Mouse (Mus musculus) heart, embryonic 12.5 days (tissue): ENCODE measurements around the gene Aco2. TPM values are rescaled to one million over a fixed set of nuclear protein-coding genes. Genes with fewer than 3 reads are reported as not detected.
A peak's percentile ranks its signal among the peaks of the same experiment; 100 is the strongest.

Experiments
- ATAC-seq: fragments of 200-750 bp; cut with Nextera tagmentation; 2 replicates; pipeline ENCODE4 v1.8.0; 2017; ENCODE audit warnings: moderate TSS enrichment, moderate library complexity; ENCODE audit not compliant: insufficient number of reproducible peaks, low FRiP score
- H3K27ac ChIP-seq: fragments of 300-500 bp; sonication (generic); 2 replicates; pipeline ENCODE4 v1.5.1; 2016; ENCODE audit warnings: mild to moderate bottlenecking, moderate library complexity; ENCODE audit not compliant: poor library complexity, severe bottlenecking
- H3K27me3 ChIP-seq: fragments of 300-500 bp; sonication (generic); replicated peaks from 2 replicates; pipeline ENCODE4 v1.6.1; 2016; ENCODE audit warnings: mild to moderate bottlenecking, moderate library complexity
- H3K36me3 ChIP-seq: fragments of 300-500 bp; sonication (generic); 2 replicates; pipeline ENCODE4 v1.6.1; 2016; ENCODE audit warnings: mild to moderate bottlenecking, moderate library complexity
- H3K4me1 ChIP-seq: fragments of 300-500 bp; sonication (generic); replicated peaks from 2 replicates; pipeline ENCODE4 v1.6.1; 2016; ENCODE audit warnings: mild to moderate bottlenecking
- H3K4me2 ChIP-seq: fragments of 300-500 bp; sonication (generic); 2 replicates; pipeline ENCODE4 v1.6.1; 2016; ENCODE audit warnings: mild to moderate bottlenecking, moderate library complexity
- H3K4me3 ChIP-seq: fragments of 300-500 bp; sonication (generic); 2 replicates; pipeline ENCODE4 v1.5.1; 2016; ENCODE audit warnings: mild to moderate bottlenecking
- H3K9ac ChIP-seq: fragments of 300-500 bp; sonication (generic); 2 replicates; pipeline ENCODE4 v1.6.1; 2016; ENCODE audit warnings: mild to moderate bottlenecking, moderate library complexity
- H3K9me3 ChIP-seq: fragments of 300-500 bp; sonication (generic); replicated peaks from 2 replicates; pipeline ENCODE4 v1.6.1; 2016; ENCODE audit warnings: mild to moderate bottlenecking, moderate library complexity
- WGBS: fragments of 180-500 bp; shearing (Covaris S2); methylation state at CpG from one replicate; pipeline ENCODE4 v1.1.7; 2016; 5-methylcytosine and 5-hydroxymethylcytosine counted together
- polyA plus RNA-seq: library from polyadenylated mRNA; unstranded; fragments of >200 nt; fragmentation: Nextera tagmentation; extraction: Ambion mirVana; gene quantifications from 2 replicates; pipeline ENCODE4 v1.2.1, GENCODE M21; 2016

Gene Aco2
- polyA plus RNA-seq, 1 experiment from 2014 or later, result 497 TPM

DNA sequence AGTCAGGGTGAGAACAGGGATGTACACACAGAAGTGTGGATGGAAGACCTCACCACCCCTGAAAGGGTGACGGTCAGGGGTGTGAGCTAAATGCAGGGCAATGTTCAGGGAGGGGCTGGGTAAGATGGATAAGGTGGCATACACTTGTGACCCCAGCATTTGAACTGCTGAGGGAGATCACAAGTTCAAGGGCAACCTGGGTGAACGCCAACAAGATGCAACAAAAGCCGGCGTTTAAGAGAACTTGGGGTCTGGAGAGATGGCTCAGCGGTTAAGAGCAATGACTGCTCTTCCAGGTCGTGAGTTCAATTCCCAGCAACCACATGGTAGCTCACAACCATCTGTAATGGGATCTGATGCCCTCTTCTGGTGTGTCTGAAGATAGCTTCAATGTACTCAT is 82.6 kb downstream of the Aco2 start:
- no peaks in the 10 kb centered on the region for H3K27me3 ChIP-seq
- H3K4me3 ChIP-seq, result no peak overlapping the region
- no peak overlapping the region for H3K9ac ChIP-seq
- H3K4me1 ChIP-seq, result no peaks in the 10 kb centered on the region
- WGBS, result 92% methylated on average over 6 of the region's 6 CpGs
- ATAC-seq, result no peak
- H3K9me3 ChIP-seq, result no peaks in the 10 kb centered on the region
- H3K27ac ChIP-seq, result no peak overlapping the region
- H3K4me2 ChIP-seq, result no peak overlapping the region
- peaks cover 23% of the 10 kb centered on the region for H3K36me3 ChIP-seq

DNA sequence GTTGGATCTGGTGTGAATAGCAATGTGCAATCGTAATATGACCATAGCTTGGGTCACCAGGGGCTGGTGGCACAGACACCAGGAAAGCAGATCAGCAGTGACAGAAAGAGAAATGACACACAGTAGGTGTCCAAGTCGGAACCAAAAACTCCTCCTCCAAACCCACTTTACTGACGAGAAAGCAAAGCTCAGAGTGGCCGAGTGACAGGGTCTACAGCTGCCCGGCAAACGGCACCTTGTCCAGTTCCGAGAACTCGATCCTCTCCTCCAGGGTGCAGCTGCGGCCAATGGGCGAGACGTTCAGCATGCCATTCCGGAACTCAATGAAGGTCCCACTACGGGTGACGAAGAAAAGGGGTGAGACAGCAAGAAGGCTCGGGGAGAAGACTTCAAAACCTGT is 83.3 kb downstream of the Aco2 start:
- no peak overlapping the region for H3K27ac ChIP-seq
- no peak for ATAC-seq
- H3K4me3 ChIP-seq, result no peak overlapping the region
- H3K9me3 ChIP-seq, result no peaks in the 10 kb centered on the region
- no peak overlapping the region for H3K9ac ChIP-seq
- no peaks in the 10 kb centered on the region for H3K27me3 ChIP-seq
- WGBS, result 88% methylated on average over 15 of the region's 15 CpGs
- H3K36me3 ChIP-seq, result peaks cover 23% of the 10 kb centered on the region
- H3K4me2 ChIP-seq, result no peak overlapping the region
- H3K4me1 ChIP-seq, result no peaks in the 10 kb centered on the region

GRCm38 (mm10) chr15:81956457-81956856 is 84.3 kb downstream of the Aco2 start:
- peaks cover 19% of the 10 kb centered on the region; the same call in 1 of the 2 replicates for H3K36me3 ChIP-seq
- H3K4me3 ChIP-seq, result no peak overlapping the region
- no peak overlapping the region for H3K27ac ChIP-seq
- 59% methylated on average over 8 of the region's 8 CpGs for WGBS
- no peak overlapping the region for H3K4me2 ChIP-seq
- no peaks in the 10 kb centered on the region for H3K9me3 ChIP-seq
- no peak overlapping the region for H3K9ac ChIP-seq
- no peak for ATAC-seq
- no peaks in the 10 kb centered on the region for H3K27me3 ChIP-seq
- H3K4me1 ChIP-seq, result no peaks in the 10 kb centered on the region

DNA sequence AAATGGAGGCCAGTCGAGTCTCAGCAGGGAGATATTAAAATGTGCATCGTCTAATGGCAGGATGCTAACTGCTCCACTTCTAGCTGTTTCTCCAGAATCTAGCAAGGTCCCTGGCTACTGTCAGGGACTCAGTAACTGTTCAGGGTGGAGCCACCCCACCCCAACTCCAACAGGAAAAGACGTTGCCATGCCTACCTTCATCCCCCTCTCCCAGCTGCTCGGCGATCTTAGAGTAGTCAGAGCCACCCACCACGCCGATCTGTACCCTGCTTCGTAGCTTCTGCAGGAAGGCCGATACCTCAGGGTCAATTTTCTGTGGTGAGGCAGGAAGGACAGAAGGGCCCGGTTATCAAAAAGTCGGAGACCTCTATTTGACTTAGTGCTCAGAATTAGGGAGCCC is 85.5 kb downstream of the Aco2 start:
- no peak for ATAC-seq
- Histone ChIP-seq H3K4me2 (no peak overlapping the region), H3K27ac (no peak overlapping the region), H3K27me3 (no peaks in the 10 kb centered on the region), H3K9ac (no peak overlapping the region), H3K4me1 (no peaks in the 10 kb centered on the region), H3K36me3 (peaks cover 12% of the 10 kb centered on the region; the same call in 1 of the 2 replicates), H3K4me3 (no peak overlapping the region), H3K9me3 (no peaks in the 10 kb centered on the region)
- WGBS, result 84% methylated on average over 11 of the region's 11 CpGs

DNA sequence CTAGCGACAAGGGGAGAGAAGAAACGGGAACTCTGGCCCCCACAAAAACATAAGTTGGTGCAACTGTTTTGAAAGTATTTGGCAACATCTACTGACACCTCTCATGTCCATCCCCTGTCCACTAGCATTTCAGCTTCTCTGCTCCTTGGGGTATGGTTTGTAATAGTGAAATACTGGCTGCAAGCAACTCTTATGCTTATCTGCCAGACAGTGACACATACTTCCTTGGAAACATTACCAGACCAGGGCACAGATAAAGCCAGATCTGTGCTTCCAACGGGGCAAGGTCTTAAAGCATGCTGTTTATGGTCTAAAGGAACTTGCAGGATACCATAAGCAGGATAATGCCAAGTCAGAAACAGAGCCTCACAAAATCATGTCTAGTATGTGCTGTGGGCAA is 86.8 kb downstream of the Aco2 start:
- H3K4me3 ChIP-seq, result no peak overlapping the region
- no peaks in the 10 kb centered on the region for H3K27me3 ChIP-seq
- no peak overlapping the region for H3K27ac ChIP-seq
- no peaks in the 10 kb centered on the region for H3K4me1 ChIP-seq
- peaks cover 12% of the 10 kb centered on the region; the same call in 1 of the 2 replicates for H3K36me3 ChIP-seq
- no peak overlapping the region for H3K9ac ChIP-seq
- no peak overlapping the region for H3K4me2 ChIP-seq
- no peaks in the 10 kb centered on the region for H3K9me3 ChIP-seq
- 52% methylated on average over 3 of the region's 3 CpGs for WGBS
- ATAC-seq, result no peak

DNA sequence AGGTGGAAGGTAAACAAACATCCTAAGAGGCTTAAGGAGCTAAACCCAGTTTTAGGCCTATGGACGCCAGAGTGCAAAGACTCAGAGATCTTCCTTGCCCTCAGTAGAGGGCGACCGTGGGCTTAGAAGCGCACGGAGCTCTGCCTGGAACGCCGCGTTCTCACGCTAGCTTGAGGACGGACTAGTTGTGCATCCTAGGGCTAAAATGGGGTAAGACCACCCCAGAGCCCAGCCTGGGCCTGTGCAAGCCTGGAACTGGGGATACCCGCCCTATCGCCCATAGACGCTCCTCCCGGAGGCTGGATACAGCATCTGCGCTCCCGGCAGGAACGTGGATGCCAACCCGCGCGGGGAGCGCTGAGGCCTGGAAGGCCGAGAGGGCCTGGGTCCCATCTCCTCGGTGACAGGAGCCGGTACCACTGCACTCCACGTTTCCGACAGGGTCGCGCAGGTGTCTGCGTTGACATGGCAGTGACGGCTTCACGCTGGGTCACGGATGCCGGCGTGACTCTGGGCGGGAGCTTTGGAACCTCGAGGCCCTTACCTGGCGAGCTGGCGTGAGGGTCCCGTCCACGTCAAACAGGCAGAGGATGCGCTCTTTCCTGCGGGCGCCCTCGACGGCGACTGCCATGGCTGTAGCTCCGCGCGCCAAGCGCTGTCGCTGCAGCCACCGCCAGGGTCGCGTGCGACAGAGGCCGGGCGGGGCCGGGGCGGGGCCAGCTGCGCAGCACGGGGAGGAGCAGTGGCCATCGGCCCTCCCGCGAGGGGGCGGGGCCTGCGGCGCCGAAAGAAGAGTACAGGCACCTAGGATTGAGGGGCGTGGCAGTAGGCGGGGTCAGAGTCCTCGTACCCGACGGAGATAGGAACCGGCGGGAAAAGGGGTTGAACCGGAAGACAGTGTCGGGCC is 88.3 kb downstream of the Aco2 start, which contains the start of gene Pmm1:
TSS of gene Pmm1 (minus strand) at position 760 of the 907 bp plus-strand sequence.
- H3K27me3 ChIP-seq, result no peaks in the 10 kb centered on the region
- H3K4me1 ChIP-seq, result no peaks in the 10 kb centered on the region
- peak; percentile 99 for ATAC-seq
- H3K9ac ChIP-seq, result peak within 1 kb of the TSS; percentile 70
- peak within 1 kb of the TSS; percentile 92 for H3K4me2 ChIP-seq
- no peaks in the 10 kb centered on the region for H3K36me3 ChIP-seq
- H3K27ac ChIP-seq, result peak within 1 kb of the TSS; percentile 31
- H3K4me3 ChIP-seq, result peak within 1 kb of the TSS; percentile 56
- WGBS, result under 1% methylated on average over 76 of the region's 77 CpGs
- H3K9me3 ChIP-seq, result no peaks in the 10 kb centered on the region

GRCm38 (mm10) chr15:81961078-81961451 is 89.0 kb downstream of the Aco2 start:
- ATAC-seq, result peak; percentile 75
- H3K4me3 ChIP-seq, result peak overlapping the region; percentile 56
- no peaks in the 10 kb centered on the region for H3K9me3 ChIP-seq
- WGBS, result under 1% methylated on average over 7 of the region's 8 CpGs
- H3K36me3 ChIP-seq, result no peaks in the 10 kb centered on the region
- H3K4me1 ChIP-seq, result no peaks in the 10 kb centered on the region
- H3K27ac ChIP-seq, result no peak overlapping the region; the same call in 1 of the 2 replicates
- H3K9ac ChIP-seq, result no peak overlapping the region; the same call in 1 of the 2 replicates
- peak overlapping the region; percentile 92 for H3K4me2 ChIP-seq
- no peaks in the 10 kb centered on the region for H3K27me3 ChIP-seq

DNA sequence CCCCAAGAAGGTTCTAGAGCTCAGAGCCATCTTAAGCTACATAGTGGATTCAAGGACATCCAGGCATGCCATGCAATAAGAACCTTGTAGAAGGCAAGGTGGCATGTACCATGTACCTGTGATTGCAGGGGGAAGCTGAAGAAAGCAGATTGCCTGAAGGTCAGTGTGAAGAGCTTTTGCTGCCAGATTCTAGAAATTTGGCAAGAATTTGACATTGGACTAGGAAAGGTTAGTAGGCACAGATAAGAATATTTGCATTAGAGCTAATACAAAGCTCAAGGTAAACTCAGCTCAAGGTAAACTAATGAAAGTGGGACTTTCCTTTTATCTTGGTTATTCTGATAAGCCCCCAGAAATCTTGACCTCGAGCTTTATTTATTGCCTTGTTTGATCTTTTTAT is 92.2 kb downstream of the Aco2 start:
- Histone ChIP-seq H3K4me2 (no peak overlapping the region), H3K9ac (no peak overlapping the region), H3K36me3 (no peaks in the 10 kb centered on the region), H3K4me1 (no peaks in the 10 kb centered on the region), H3K27ac (no peak overlapping the region), H3K27me3 (no peaks in the 10 kb centered on the region), H3K9me3 (no peaks in the 10 kb centered on the region), H3K4me3 (no peak overlapping the region)
- 45% methylated on average over 1 of the region's 1 CpGs for WGBS
- ATAC-seq, result no peak

Other genes starting within 250 kb of the Aco2 start
- gene L3mbtl2, start 208.4 kb upstream of the Aco2 start, polyA plus RNA-seq, result 19.4 and 20.3 TPM in 2 replicates
- gene Chadl, start 175.0 kb upstream of the Aco2 start, polyA plus RNA-seq, result 0.75 and 0.82 TPM in 2 replicates
- 27.4 and 30.8 TPM in 2 replicates for gene Zc3h7b, start 127.3 kb upstream of the Aco2 start, polyA plus RNA-seq
- gene Rangap1, start 126.8 kb upstream of the Aco2 start, polyA plus RNA-seq, result 102 and 106 TPM in 2 replicates
- gene Tef, start 69.9 kb upstream of the Aco2 start, polyA plus RNA-seq, result 26.0 and 27.8 TPM in 2 replicates
- 14.6 and 14.7 TPM in 2 replicates for gene Tob2, start 13.5 kb upstream of the Aco2 start, polyA plus RNA-seq
- gene Phf5a, start 398 bp upstream of the Aco2 start, polyA plus RNA-seq, result 88.9 and 89.3 TPM in 2 replicates
- 106 and 121 TPM in 2 replicates for gene Polr3h, start 53.9 kb downstream of the Aco2 start, polyA plus RNA-seq
- gene Csdc2, start 64.5 kb downstream of the Aco2 start, polyA plus RNA-seq, result 6.2 and 6.3 TPM in 2 replicates
- gene Pmm1, start 88.6 kb downstream of the Aco2 start, polyA plus RNA-seq, result 17.7 and 19.6 TPM in 2 replicates
- gene 1700029P11Rik, start 108.2 kb downstream of the Aco2 start, polyA plus RNA-seq, result not detected in 2 replicates
- 68.7 and 80.2 TPM in 2 replicates for gene Xrcc6, start 115.5 kb downstream of the Aco2 start, polyA plus RNA-seq
- gene Desi1, start 161.6 kb downstream of the Aco2 start, polyA plus RNA-seq, result 22.8 and 24.6 TPM in 2 replicates
- gene Snu13, start 175.3 kb downstream of the Aco2 start, polyA plus RNA-seq, result 150 and 157 TPM in 2 replicates
- not detected in 2 replicates for gene 4930407I10Rik, start 186.8 kb downstream of the Aco2 start, polyA plus RNA-seq
- gene Mei1, start 197.7 kb downstream of the Aco2 start, polyA plus RNA-seq, result not detected in 2 replicates